Mouse (Mus musculus): Measurements from ENCODE around the gene Dcun1d3.

DNA sequence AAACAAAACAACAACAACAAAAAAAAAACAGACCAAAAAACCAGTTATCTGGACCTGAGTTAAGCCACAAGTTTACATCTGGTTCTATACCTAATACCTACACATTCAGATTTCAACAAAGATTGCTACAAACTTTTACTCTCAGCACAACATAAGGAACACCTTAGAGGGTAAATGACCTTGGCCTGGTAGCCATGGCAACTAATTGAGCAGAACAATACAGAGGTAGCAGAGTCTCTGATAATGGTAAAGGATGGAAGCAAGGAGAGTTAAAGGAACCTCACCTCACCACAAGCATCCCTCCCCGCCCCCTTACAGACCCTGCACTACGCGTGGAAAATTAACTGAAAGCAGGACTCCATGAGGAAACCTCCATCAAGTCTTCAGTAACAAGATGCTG, 36.0 kb downstream of the Dcun1d3 start:
- no peak for TF ChIP-seq E2F4 (IDR thresholded peaks at IDR 0.05; ENCODE audit: borderline replicate concordance, low read depth, low read length)
- no peak for TF ChIP-seq CTCF (IDR thresholded peaks at IDR 0.05 in 2 of 3, conservative IDR thresholded peaks at IDR 0.05 in 1 of 3; ENCODE audit: control insufficient read depth in 1 of 3, insufficient read depth in 1 of 3, low read depth in 2 of 3, low read length in 3 of 3, poor library complexity in 1 of 3, severe bottlenecking in 1 of 3)
- TF ChIP-seq MAFK (IDR thresholded peaks at IDR 0.05; ENCODE audit: borderline replicate concordance, low read depth, low read length), result no peak
